Mouse (Mus musculus) spleen, adult 2 months (tissue): Measurements from ENCODE around the gene Qrfpr.

Experiments used
- CTCF ChIP-seq: fragments of 200-500 bp; IDR thresholded peaks from 2 replicates; pipeline ENCODE4 v1.5.1; 2011; ENCODE audit warnings: mild to moderate bottlenecking, inconsistent platforms; ENCODE audit not compliant: insufficient read depth, insufficient read length, insufficient replicate concordance; ENCODE audit errors: extremely low read depth
- POLR2A ChIP-seq: fragments of 200-500 bp; IDR thresholded peaks from 2 replicates; pipeline ENCODE4 v1.6.1; 2011; ENCODE audit warnings: low read depth, low read length, inconsistent platforms

DNA sequence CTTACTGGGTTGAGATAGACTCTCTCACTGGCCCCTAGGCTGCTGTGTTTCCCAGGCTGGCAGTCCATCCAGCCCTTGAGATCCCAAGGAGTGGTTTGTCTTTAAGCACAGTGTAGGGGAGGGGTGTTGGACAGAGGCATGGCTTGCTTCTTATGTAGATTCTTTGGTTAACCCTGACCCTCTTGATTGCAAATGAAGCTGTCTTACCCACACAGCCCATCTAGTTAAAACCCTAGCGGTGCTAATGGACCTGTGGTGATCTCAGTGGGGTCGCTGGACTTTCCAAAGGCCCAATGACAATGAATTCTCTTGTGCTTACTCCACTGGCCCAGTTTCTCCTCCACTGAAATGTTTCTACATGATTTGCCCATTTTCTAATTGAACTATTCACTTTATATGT, 1.2 kb upstream of the Qrfpr start:
- TF ChIP-seq POLR2A (no peak), CTCF (no peak)
